Mouse (Mus musculus): ENCODE results near the gene Chchd6. TPM values are rescaled to one million over a fixed set of nuclear protein-coding genes. Genes with fewer than 3 reads are reported as not detected.
A peak's percentile ranks its signal among the peaks of the same experiment; 100 is the strongest.

Chchd6 gene
- polyA plus RNA-seq, 1 experiment from 2014 or later = 69.0 TPM

GRCm38 (mm10) chr6:89628045-89628785, 32.8 kb upstream of the Chchd6 start:
- Histone ChIP-seq H3K9me3 (ENCODE audit: control insufficient read depth, low read length) (no peaks in the 10 kb centered on the region), H3K27ac (ENCODE audit: low read depth, low read length) (no peak overlapping the region), H3K9ac (ENCODE audit: low read depth, low read length) (no peak overlapping the region), H3K36me3 (ENCODE audit: control insufficient read depth, insufficient read depth, low read length) (no peaks in the 10 kb centered on the region), H3K27me3 (ENCODE audit: control insufficient read depth, insufficient read depth, low read length) (no peaks in the 10 kb centered on the region), H3K4me2 (replicated peaks; ENCODE audit: low read depth, low read length) (no peak overlapping the region), H3K4me3 (ENCODE audit: low read length) (no peak overlapping the region), H3K4me1 (ENCODE audit: control insufficient read depth, insufficient read depth, low read length) (no peaks in the 10 kb centered on the region)
- 54% methylated on average over 8 of the region's 8 CpGs for WGBS
- ATAC-seq (ENCODE audit: low FRiP score, low TSS enrichment) = no peak

GRCm38 (mm10) chr6:89622647-89623046, 27.2 kb upstream of the Chchd6 start:
- H3K9me3 ChIP-seq (ENCODE audit: control insufficient read depth, low read length) = no peaks in the 10 kb centered on the region
- no peaks in the 10 kb centered on the region for H3K27me3 ChIP-seq (ENCODE audit: control insufficient read depth, insufficient read depth, low read length)
- no peaks in the 10 kb centered on the region for H3K36me3 ChIP-seq (ENCODE audit: control insufficient read depth, insufficient read depth, low read length)
- no peak overlapping the region for H3K27ac ChIP-seq (ENCODE audit: low read depth, low read length)
- no peak overlapping the region for H3K9ac ChIP-seq (ENCODE audit: low read depth, low read length)
- H3K4me2 ChIP-seq (replicated peaks; ENCODE audit: low read depth, low read length) = no peak overlapping the region
- ATAC-seq (ENCODE audit: low FRiP score, low TSS enrichment) = no peak
- 76% methylated on average over 3 of the region's 3 CpGs for WGBS
- no peaks in the 10 kb centered on the region for H3K4me1 ChIP-seq (ENCODE audit: control insufficient read depth, insufficient read depth, low read length)
- H3K4me3 ChIP-seq (ENCODE audit: low read length) = no peak overlapping the region

- ATAC-seq (ENCODE audit: low FRiP score, low TSS enrichment) = no peak
- Histone ChIP-seq H3K4me1 (ENCODE audit: control insufficient read depth, insufficient read depth, low read length) (peaks cover 5% of the 10 kb centered on the region; the same call in 1 of the 2 replicates), H3K4me3 (ENCODE audit: low read length) (no peak overlapping the region), H3K36me3 (ENCODE audit: control insufficient read depth, insufficient read depth, low read length) (no peaks in the 10 kb centered on the region), H3K4me2 (replicated peaks; ENCODE audit: low read depth, low read length) (no peak overlapping the region), H3K9me3 (ENCODE audit: control insufficient read depth, low read length) (no peaks in the 10 kb centered on the region), H3K9ac (ENCODE audit: low read depth, low read length) (no peak overlapping the region), H3K27me3 (ENCODE audit: control insufficient read depth, insufficient read depth, low read length) (no peaks in the 10 kb centered on the region), H3K27ac (ENCODE audit: low read depth, low read length) (no peak overlapping the region)
- 44% methylated on average over 7 of the region's 7 CpGs for WGBS
These were observed 19.9 kb upstream of the Chchd6 start for GRCm38 (mm10) chr6:89615373-89615755.

- Histone ChIP-seq H3K36me3 (ENCODE audit: control insufficient read depth, insufficient read depth, low read length) (no peaks in the 10 kb centered on the region), H3K4me2 (replicated peaks; ENCODE audit: low read depth, low read length) (no peak overlapping the region), H3K4me1 (ENCODE audit: control insufficient read depth, insufficient read depth, low read length) (peaks cover 5% of the 10 kb centered on the region; the same call in 1 of the 2 replicates), H3K27ac (ENCODE audit: low read depth, low read length) (no peak overlapping the region), H3K9me3 (ENCODE audit: control insufficient read depth, low read length) (no peaks in the 10 kb centered on the region), H3K4me3 (ENCODE audit: low read length) (no peak overlapping the region), H3K27me3 (ENCODE audit: control insufficient read depth, insufficient read depth, low read length) (no peaks in the 10 kb centered on the region), H3K9ac (ENCODE audit: low read depth, low read length) (no peak overlapping the region)
- ATAC-seq (ENCODE audit: low FRiP score, low TSS enrichment) = peak; percentile 68; the same call in 1 of the 2 replicates
- 62% methylated on average over 7 of the region's 7 CpGs for WGBS
These were observed 19.3 kb upstream of the Chchd6 start for GRCm38 (mm10) chr6:89614596-89615372.

- Histone ChIP-seq H3K27ac (ENCODE audit: low read depth, low read length) (no peak overlapping the region), H3K9me3 (ENCODE audit: control insufficient read depth, low read length) (no peaks in the 10 kb centered on the region), H3K4me3 (ENCODE audit: low read length) (no peak overlapping the region), H3K36me3 (ENCODE audit: control insufficient read depth, insufficient read depth, low read length) (no peaks in the 10 kb centered on the region), H3K4me2 (replicated peaks; ENCODE audit: low read depth, low read length) (no peak overlapping the region), H3K9ac (ENCODE audit: low read depth, low read length) (no peak overlapping the region), H3K4me1 (ENCODE audit: control insufficient read depth, insufficient read depth, low read length) (peaks cover 5% of the 10 kb centered on the region; the same call in 1 of the 2 replicates), H3K27me3 (ENCODE audit: control insufficient read depth, insufficient read depth, low read length) (no peaks in the 10 kb centered on the region)
- no peak for ATAC-seq (ENCODE audit: low FRiP score, low TSS enrichment)
- 31% methylated on average over 2 of the region's 2 CpGs for WGBS
These were observed 18.6 kb upstream of the Chchd6 start for GRCm38 (mm10) chr6:89614107-89614471.

- Histone ChIP-seq H3K4me2 (replicated peaks; ENCODE audit: low read depth, low read length) (no peak overlapping the region), H3K9ac (ENCODE audit: low read depth, low read length) (no peak overlapping the region), H3K36me3 (ENCODE audit: control insufficient read depth, insufficient read depth, low read length) (no peaks in the 10 kb centered on the region), H3K27ac (ENCODE audit: low read depth, low read length) (no peak overlapping the region), H3K27me3 (ENCODE audit: control insufficient read depth, insufficient read depth, low read length) (no peaks in the 10 kb centered on the region), H3K9me3 (ENCODE audit: control insufficient read depth, low read length) (no peaks in the 10 kb centered on the region), H3K4me1 (ENCODE audit: control insufficient read depth, insufficient read depth, low read length) (peaks cover 5% of the 10 kb centered on the region; the same call in 1 of the 2 replicates), H3K4me3 (ENCODE audit: low read length) (no peak overlapping the region)
- peak; percentile 49; the same call in 1 of the 2 replicates for ATAC-seq (ENCODE audit: low FRiP score, low TSS enrichment)
- WGBS = 58% methylated on average over 15 of the region's 15 CpGs
These were observed 18.1 kb upstream of the Chchd6 start for GRCm38 (mm10) chr6:89613336-89614106.

- H3K27me3 ChIP-seq (ENCODE audit: control insufficient read depth, insufficient read depth, low read length) = no peaks in the 10 kb centered on the region
- no peaks in the 10 kb centered on the region for H3K36me3 ChIP-seq (ENCODE audit: control insufficient read depth, insufficient read depth, low read length)
- H3K4me3 ChIP-seq (ENCODE audit: low read length) = no peak overlapping the region
- H3K27ac ChIP-seq (ENCODE audit: low read depth, low read length) = no peak overlapping the region
- 42% methylated on average over 4 of the region's 4 CpGs for WGBS
- no peak overlapping the region for H3K9ac ChIP-seq (ENCODE audit: low read depth, low read length)
- H3K4me2 ChIP-seq (replicated peaks; ENCODE audit: low read depth, low read length) = no peak overlapping the region
- H3K4me1 ChIP-seq (ENCODE audit: control insufficient read depth, insufficient read depth, low read length) = no peaks in the 10 kb centered on the region
- no peak for ATAC-seq (ENCODE audit: low FRiP score, low TSS enrichment)
- no peaks in the 10 kb centered on the region for H3K9me3 ChIP-seq (ENCODE audit: control insufficient read depth, low read length)
These were observed 12.5 kb upstream of the Chchd6 start for GRCm38 (mm10) chr6:89607999-89608398.

GRCm38 (mm10) chr6:89606096-89606495, 10.6 kb upstream of the Chchd6 start:
- H3K4me3 ChIP-seq (ENCODE audit: low read length) = no peak overlapping the region
- H3K4me1 ChIP-seq (ENCODE audit: control insufficient read depth, insufficient read depth, low read length) = no peaks in the 10 kb centered on the region
- H3K9me3 ChIP-seq (ENCODE audit: control insufficient read depth, low read length) = no peaks in the 10 kb centered on the region
- H3K4me2 ChIP-seq (replicated peaks; ENCODE audit: low read depth, low read length) = no peak overlapping the region
- 64% methylated on average over 3 of the region's 3 CpGs for WGBS
- no peak for ATAC-seq (ENCODE audit: low FRiP score, low TSS enrichment)
- H3K27me3 ChIP-seq (ENCODE audit: control insufficient read depth, insufficient read depth, low read length) = no peaks in the 10 kb centered on the region
- no peak overlapping the region for H3K27ac ChIP-seq (ENCODE audit: low read depth, low read length)
- no peak overlapping the region for H3K9ac ChIP-seq (ENCODE audit: low read depth, low read length)
- H3K36me3 ChIP-seq (ENCODE audit: control insufficient read depth, insufficient read depth, low read length) = no peaks in the 10 kb centered on the region
